Mouse (Mus musculus) small intestine, adult 2 months (tissue): ENCODE results near the gene E2f2. TPM values are rescaled to one million over a fixed set of nuclear protein-coding genes. Genes with fewer than 3 reads are reported as not detected.

Source experiments
- H3K27ac ChIP-seq: fragments of 200-500 bp; 2 replicates; pipeline ENCODE4 v1.5.1; 2012; ENCODE audit warnings: low read depth, low read length, control low read depth, inconsistent platforms; ENCODE audit not compliant: insufficient read depth
- H3K27me3 ChIP-seq: fragments of 200-500 bp; 2 replicates; pipeline ENCODE4 v1.6.1; 2012; ENCODE audit warnings: mild to moderate bottlenecking, moderate library complexity, low read length, inconsistent platforms; ENCODE audit not compliant: control insufficient read depth, insufficient read depth
- H3K36me3 ChIP-seq: fragments of 200-500 bp; 2 replicates; pipeline ENCODE4 v1.6.1; 2012; ENCODE audit warnings: mild to moderate bottlenecking, low read length, control low read depth, inconsistent platforms; ENCODE audit not compliant: control insufficient read depth, insufficient read depth
- H3K4me1 ChIP-seq: fragments of 200-500 bp; 2 replicates; pipeline ENCODE4 v1.6.1; 2012; ENCODE audit warnings: low read length, inconsistent platforms, mixed read lengths; ENCODE audit not compliant: control insufficient read depth, insufficient read depth, insufficient read length
- H3K4me3 ChIP-seq: fragments of 200-500 bp; 2 replicates; pipeline ENCODE4 v1.5.1; 2012; ENCODE audit warnings: low read depth, mild to moderate bottlenecking, control low read depth, inconsistent platforms, low read length, moderate library complexity
- CTCF ChIP-seq: fragments of 200-500 bp; IDR thresholded peaks from 2 replicates; pipeline ENCODE4 v1.5.1; 2012; ENCODE audit warnings: low read depth, mild to moderate bottlenecking, control low read depth, inconsistent platforms, low read length, moderate library complexity, mixed read lengths; ENCODE audit not compliant: insufficient replicate concordance, insufficient read length; ENCODE audit errors: extremely low read depth
- POLR2A ChIP-seq: fragments of 200-500 bp; IDR thresholded peaks from 2 replicates; pipeline ENCODE4 v1.6.1; 2012; ENCODE audit warnings: low read depth, mild to moderate bottlenecking, control low read depth, inconsistent platforms, low read length, moderate library complexity
- WGBS: fragments of 180-500 bp; shearing (Covaris S2); methylation state at CpG from one replicate; pipeline ENCODE4 v1.1.7; 2018; 5-methylcytosine and 5-hydroxymethylcytosine counted together
- polyA plus RNA-seq: library from polyadenylated mRNA; depleted of rRNA; stranded (reverse); fragments of >200 nt; gene quantifications from 2 replicates; pipeline ENCODE4 v1.2.3, GENCODE M21; 2012

E2f2 gene
- polyA plus RNA-seq, 1 experiment: 11.5 TPM

GRCm38 (mm10) chr4:136140327-136141250 lies 31.6 kb upstream of the E2f2 start:
- WGBS: 11% methylated on average over 31 of the region's 31 CpGs
- peaks cover 8% of the 10 kb centered on the region for H3K36me3 ChIP-seq
- TF ChIP-seq CTCF (peak; percentile 21; the same call in 1 of the 2 replicates), POLR2A (peak; percentile 47; the same call in 1 of the 2 replicates)
- H3K4me3 ChIP-seq: peak overlapping the region; percentile 7
- H3K4me1 ChIP-seq: peaks cover 17% of the 10 kb centered on the region
- H3K27me3 ChIP-seq: no peaks in the 10 kb centered on the region
- peak overlapping the region; percentile 86 for H3K27ac ChIP-seq

- Histone ChIP-seq H3K27ac (peak overlapping the region; percentile 82), H3K4me3 (peak overlapping the region; percentile 9; the same call in 1 of the 2 replicates), H3K36me3 (peaks cover 10% of the 10 kb centered on the region), H3K27me3 (no peaks in the 10 kb centered on the region), H3K4me1 (peaks cover 24% of the 10 kb centered on the region)
- TF ChIP-seq CTCF: no peak
- TF ChIP-seq POLR2A: no peak
- 23% methylated on average over 17 of the region's 17 CpGs for WGBS
Measured at GRCm38 (mm10) chr4:136142267-136143192, 29.7 kb upstream of the E2f2 start.

GRCm38 (mm10) chr4:136143193-136143976 lies 28.8 kb upstream of the E2f2 start, which contains the start of gene Id3:
TSS of gene Id3 (plus strand) at chr4:136143497.
- Histone ChIP-seq H3K36me3 (peaks cover 10% of the 10 kb centered on the region), H3K4me1 (peaks cover 26% of the 10 kb centered on the region), H3K4me3 (peak within 1 kb of the TSS; percentile 77), H3K27me3 (no peaks in the 10 kb centered on the region), H3K27ac (peak within 1 kb of the TSS; percentile 98)
- TF ChIP-seq POLR2A: peak; percentile 99
- TF ChIP-seq CTCF: no peak
- WGBS: under 1% methylated on average over 39 of the region's 39 CpGs

- under 1% methylated on average over 50 of the region's 50 CpGs for WGBS
Measured at GRCm38 (mm10) chr4:136144126-136144926, 27.9 kb upstream of the E2f2 start.

GRCm38 (mm10) chr4:136144927-136145292 lies 27.3 kb upstream of the E2f2 start:
- no peaks in the 10 kb centered on the region for H3K27me3 ChIP-seq
- H3K36me3 ChIP-seq: peaks cover 10% of the 10 kb centered on the region
- peaks cover 31% of the 10 kb centered on the region for H3K4me1 ChIP-seq
- H3K27ac ChIP-seq: peak overlapping the region; percentile 98
- 3% methylated on average over 11 of the region's 11 CpGs for WGBS
- peak overlapping the region; percentile 77 for H3K4me3 ChIP-seq
- TF ChIP-seq POLR2A (no peak), CTCF (no peak)

More at GRCm38 (mm10) chr4:136144126-136144926, 27.9 kb upstream of the E2f2 start:
- no peaks in the 10 kb centered on the region for H3K27me3 ChIP-seq
- peak; percentile 91 for TF ChIP-seq POLR2A
- no peak for TF ChIP-seq CTCF
- peaks cover 10% of the 10 kb centered on the region for H3K36me3 ChIP-seq
- peak overlapping the region; percentile 98 for H3K27ac ChIP-seq
- H3K4me3 ChIP-seq: peak overlapping the region; percentile 77
- H3K4me1 ChIP-seq: peaks cover 34% of the 10 kb centered on the region

GRCm38 (mm10) chr4:136145362-136145885 lies 26.8 kb upstream of the E2f2 start:
- Histone ChIP-seq H3K4me3 (peak overlapping the region; percentile 77), H3K36me3 (peaks cover 10% of the 10 kb centered on the region), H3K27me3 (no peaks in the 10 kb centered on the region), H3K27ac (peak overlapping the region; percentile 98), H3K4me1 (peaks cover 31% of the 10 kb centered on the region)
- no peak; the same call in 1 of the 2 replicates for TF ChIP-seq CTCF
- no peak for TF ChIP-seq POLR2A
- 22% methylated on average over 11 of the region's 11 CpGs for WGBS
